Mouse (Mus musculus) liver, embryonic 11.5 days (tissue): ENCODE measurements around the gene Ccdc154. TPM values are rescaled to one million over a fixed set of nuclear protein-coding genes. Genes with fewer than 3 reads are reported as not detected.

Source experiments
- ATAC-seq: fragments of 200-750 bp; cut with Nextera tagmentation; replicated peaks from 2 replicates; pipeline ENCODE4 v1.8.0; 2017; ENCODE audit warnings: moderate number of reproducible peaks, mild to moderate bottlenecking, moderate TSS enrichment, moderate library complexity; ENCODE audit not compliant: low FRiP score
- DNase-seq: peaks from one replicate; pipeline ENCODE4 v3.0.0-alpha.2; 2017; ENCODE audit warnings: low spot score
- H3K27ac ChIP-seq: fragments of 300-500 bp; sonication (generic); 2 replicates; pipeline ENCODE4 v1.5.1; 2014; ENCODE audit warnings: mild to moderate bottlenecking, low read depth, low read length, control low read depth
- H3K27me3 ChIP-seq: fragments of 300-500 bp; sonication (generic); replicated peaks from 2 replicates; pipeline ENCODE4 v1.6.1; 2014; ENCODE audit warnings: low read length, mixed read lengths; ENCODE audit not compliant: control insufficient read depth, insufficient read depth
- H3K36me3 ChIP-seq: fragments of 300-500 bp; sonication (generic); 2 replicates; pipeline ENCODE4 v1.6.1; 2014; ENCODE audit warnings: mild to moderate bottlenecking, low read length, moderate library complexity, mixed read lengths; ENCODE audit not compliant: control insufficient read depth, insufficient read depth
- H3K4me1 ChIP-seq: fragments of 300-500 bp; sonication (generic); replicated peaks from 2 replicates; pipeline ENCODE4 v1.6.1; 2014; ENCODE audit warnings: low read length, mixed read lengths; ENCODE audit not compliant: control insufficient read depth, insufficient read depth
- H3K4me2 ChIP-seq: fragments of 300-500 bp; sonication (generic); 2 replicates; pipeline ENCODE4 v1.6.1; 2014; ENCODE audit warnings: mild to moderate bottlenecking, control low read depth, moderate library complexity
- H3K4me3 ChIP-seq: fragments of 300-500 bp; sonication (generic); 2 replicates; pipeline ENCODE4 v1.5.1; 2014; ENCODE audit warnings: low read depth, low read length, control low read depth
- H3K9ac ChIP-seq: fragments of 300-500 bp; sonication (generic); 2 replicates; pipeline ENCODE4 v1.6.1; 2014; ENCODE audit warnings: low read depth, low read length, control low read depth
- H3K9me3 ChIP-seq: fragments of 300-500 bp; sonication (generic); 2 replicates; pipeline ENCODE4 v1.6.1; 2016; ENCODE audit warnings: low read length, inconsistent platforms, mixed read lengths; ENCODE audit not compliant: control insufficient read depth
- WGBS: fragments of 180-500 bp; shearing (Covaris S2); extraction: QIAGEN DNeasy Blood & Tissue Kit; methylation state at CpG from one replicate; pipeline ENCODE4 v1.1.7; 2014; 5-methylcytosine and 5-hydroxymethylcytosine counted together
- polyA plus RNA-seq: library from polyadenylated mRNA; unstranded; fragments of >200 nt; fragmentation: Nextera tagmentation; extraction: Ambion mirVana; gene quantifications from 2 replicates; pipeline ENCODE4 v1.2.1, GENCODE M21; 2014

Ccdc154 gene
- polyA plus RNA-seq, 1 experiment from 2014 or later, result 0.11 TPM

DNA sequence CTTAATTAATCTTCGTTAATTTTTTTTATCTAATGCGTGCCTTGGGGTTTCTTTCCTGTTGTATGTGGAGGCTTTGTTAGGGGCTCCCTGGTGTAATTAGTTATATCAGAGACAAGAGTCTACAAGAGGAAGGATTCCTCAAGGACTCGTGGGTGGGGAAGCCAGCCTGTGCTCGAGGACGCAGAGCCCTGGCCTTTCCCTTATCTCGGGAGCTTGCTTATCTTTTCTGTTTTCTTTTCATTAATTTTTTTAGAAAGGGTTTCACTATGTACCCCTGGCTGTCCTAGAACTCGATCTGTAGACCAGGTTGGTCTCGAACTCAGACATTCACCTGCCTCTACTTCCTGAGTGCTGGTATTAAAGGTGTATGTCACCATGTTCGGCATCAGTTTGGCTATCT, 34.6 kb upstream of the Ccdc154 start:
- peak overlapping the region; percentile 43 for H3K9ac ChIP-seq
- peak overlapping the region; percentile 44 for H3K4me2 ChIP-seq
- H3K36me3 ChIP-seq, result no peaks in the 10 kb centered on the region
- peak overlapping the region; percentile 87 for H3K27ac ChIP-seq
- H3K9me3 ChIP-seq, result no peaks in the 10 kb centered on the region
- no peak overlapping the region for H3K4me3 ChIP-seq
- WGBS, result 41% methylated on average over 9 of the region's 9 CpGs
- no peak for DNase-seq
- peaks cover 16% of the 10 kb centered on the region for H3K4me1 ChIP-seq
- H3K27me3 ChIP-seq, result no peaks in the 10 kb centered on the region; the same call in 1 of the 2 replicates
- peak; percentile 13; the same call in 1 of the 2 replicates for ATAC-seq

DNA sequence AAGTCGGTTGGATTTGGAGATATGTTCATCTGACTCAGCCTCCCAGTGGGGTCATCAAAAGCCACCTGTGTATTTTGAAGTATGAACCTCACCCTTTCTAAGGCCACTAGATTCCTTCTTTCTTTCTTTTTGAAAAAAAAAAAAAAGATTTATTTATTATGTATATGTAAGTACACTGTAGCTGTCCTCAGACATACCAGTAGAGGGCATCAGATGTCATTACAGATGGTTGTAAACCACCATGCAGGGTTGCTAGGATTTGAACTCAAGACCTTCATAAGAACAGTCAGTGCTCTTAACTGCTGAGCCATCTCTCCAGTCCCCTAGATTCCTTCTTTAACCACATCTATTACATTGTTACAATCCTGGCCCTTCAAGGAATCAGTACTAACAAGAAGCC, 32.2 kb upstream of the Ccdc154 start:
- no peak overlapping the region for H3K4me3 ChIP-seq
- DNase-seq (no peak), ATAC-seq (no peak)
- H3K4me2 ChIP-seq, result no peak overlapping the region
- 89% methylated on average over 1 of the region's 1 CpGs for WGBS
- H3K9me3 ChIP-seq, result no peaks in the 10 kb centered on the region
- no peak overlapping the region for H3K27ac ChIP-seq
- no peaks in the 10 kb centered on the region; the same call in 1 of the 2 replicates for H3K27me3 ChIP-seq
- H3K9ac ChIP-seq, result no peak overlapping the region
- peaks cover 26% of the 10 kb centered on the region for H3K4me1 ChIP-seq
- no peaks in the 10 kb centered on the region for H3K36me3 ChIP-seq

GRCm38 (mm10) chr17:25133275-25133698, 29.0 kb upstream of the Ccdc154 start, which contains the start of gene Clcn7:
TSS of gene Clcn7 (plus strand) at chr17:25133391.
- peak within 1 kb of the TSS; percentile 83 for H3K4me3 ChIP-seq
- peak; percentile 87 for DNase-seq
- peak within 1 kb of the TSS; percentile 72 for H3K9ac ChIP-seq
- peak within 1 kb of the TSS; percentile 86 for H3K4me2 ChIP-seq
- H3K27me3 ChIP-seq, result no peaks in the 10 kb centered on the region
- no peaks in the 10 kb centered on the region for H3K9me3 ChIP-seq
- ATAC-seq, result peak; percentile 89
- under 1% methylated on average over 40 of the region's 40 CpGs for WGBS
- H3K36me3 ChIP-seq, result no peaks in the 10 kb centered on the region
- H3K4me1 ChIP-seq, result peaks cover 11% of the 10 kb centered on the region
- H3K27ac ChIP-seq, result no peak within 1 kb of the TSS

GRCm38 (mm10) chr17:25135622-25136021, 26.6 kb upstream of the Ccdc154 start:
- no peaks in the 10 kb centered on the region for H3K9me3 ChIP-seq
- H3K9ac ChIP-seq, result no peak overlapping the region; the same call in 1 of the 2 replicates
- ATAC-seq (no peak), DNase-seq (no peak)
- H3K36me3 ChIP-seq, result no peaks in the 10 kb centered on the region
- no peak overlapping the region for H3K4me3 ChIP-seq
- no peak overlapping the region for H3K27ac ChIP-seq
- WGBS, result 87% methylated on average over 6 of the region's 6 CpGs
- H3K27me3 ChIP-seq, result no peaks in the 10 kb centered on the region
- H3K4me2 ChIP-seq, result no peak overlapping the region; the same call in 1 of the 2 replicates
- H3K4me1 ChIP-seq, result peaks cover 11% of the 10 kb centered on the region

DNA sequence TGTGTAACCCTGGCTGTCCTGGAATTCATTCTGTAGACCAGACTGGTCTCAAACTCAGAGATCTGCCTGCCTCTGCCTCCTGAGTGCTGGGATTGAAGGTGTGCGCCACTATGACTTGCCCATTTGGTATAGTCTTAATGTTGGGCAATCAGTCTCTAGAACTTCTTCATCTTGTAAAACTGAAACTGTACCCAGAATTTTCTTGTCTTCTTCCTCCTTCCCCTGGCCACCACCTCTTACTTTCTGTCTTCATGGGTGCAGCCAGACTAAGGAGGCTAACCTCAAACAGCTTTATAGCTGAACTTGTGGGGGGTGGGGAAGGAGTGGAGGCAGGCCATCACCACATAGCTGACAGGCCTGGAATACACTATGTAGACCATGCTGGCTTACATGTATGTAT, 23.5 kb upstream of the Ccdc154 start:
- Histone ChIP-seq H3K4me2 (no peak overlapping the region), H3K4me3 (no peak overlapping the region), H3K27ac (no peak overlapping the region), H3K9me3 (no peaks in the 10 kb centered on the region), H3K4me1 (peaks cover 8% of the 10 kb centered on the region), H3K36me3 (no peaks in the 10 kb centered on the region), H3K27me3 (no peaks in the 10 kb centered on the region), H3K9ac (no peak overlapping the region)
- ATAC-seq (no peak), DNase-seq (no peak)
- WGBS, result 97% methylated on average over 1 of the region's 1 CpGs

DNA sequence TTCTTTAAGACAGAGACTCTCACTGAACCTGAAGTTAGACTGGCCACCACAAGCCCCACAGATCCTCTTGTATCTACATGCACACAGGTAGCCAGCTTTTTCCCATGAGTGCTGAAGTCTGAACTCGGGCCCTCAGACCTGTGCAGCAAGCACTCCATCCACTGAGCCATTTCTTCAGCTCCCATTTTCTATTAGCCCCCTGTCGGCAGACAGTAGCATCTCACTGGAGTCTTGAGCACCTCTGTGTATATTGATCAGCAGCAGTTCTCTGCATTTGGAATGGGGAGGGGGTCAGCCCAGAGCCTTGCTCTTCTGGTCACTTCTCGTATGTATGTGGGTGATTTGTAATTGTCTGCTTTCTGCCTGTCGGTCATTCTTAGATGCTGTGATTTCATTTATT, 22.3 kb upstream of the Ccdc154 start:
- Histone ChIP-seq H3K9ac (no peak overlapping the region), H3K4me3 (no peak overlapping the region), H3K27me3 (no peaks in the 10 kb centered on the region), H3K4me2 (no peak overlapping the region), H3K27ac (no peak overlapping the region), H3K9me3 (no peaks in the 10 kb centered on the region), H3K4me1 (no peaks in the 10 kb centered on the region; the same call in 1 of the 2 replicates), H3K36me3 (peaks cover 3% of the 10 kb centered on the region; the same call in 1 of the 2 replicates)
- 68% methylated on average over 4 of the region's 4 CpGs for WGBS
- no peak for ATAC-seq
- DNase-seq, result no peak

DNA sequence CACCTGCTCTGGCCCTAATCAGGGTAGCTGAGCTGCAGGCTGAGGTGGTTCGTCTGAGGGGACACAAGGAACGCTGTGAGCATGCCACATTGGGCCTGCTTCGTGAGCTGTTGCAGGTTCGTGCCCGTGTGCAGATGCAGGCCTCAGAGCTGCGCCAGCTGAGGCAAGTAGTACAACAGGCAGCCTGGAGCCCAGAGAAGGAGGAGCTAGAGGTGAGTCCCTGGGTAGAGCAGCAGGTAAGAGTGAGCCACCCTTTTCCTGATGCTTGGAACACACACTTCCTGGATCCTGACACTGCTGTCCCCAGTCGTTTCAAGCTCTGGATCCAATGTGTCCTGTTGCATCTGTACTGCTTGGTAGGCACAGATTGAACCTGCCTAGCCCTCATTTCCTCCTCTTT, 1.1 kb downstream of the Ccdc154 start:
- DNase-seq (no peak), ATAC-seq (no peak)
- Histone ChIP-seq H3K36me3 (peaks cover 15% of the 10 kb centered on the region), H3K27ac (no peak overlapping the region), H3K27me3 (no peaks in the 10 kb centered on the region; the same call in 1 of the 2 replicates), H3K9me3 (no peaks in the 10 kb centered on the region), H3K4me2 (no peak overlapping the region), H3K4me1 (no peaks in the 10 kb centered on the region), H3K9ac (no peak overlapping the region), H3K4me3 (no peak overlapping the region)
- WGBS, result 79% methylated on average over 7 of the region's 7 CpGs

GRCm38 (mm10) chr17:25164770-25165169, 2.5 kb downstream of the Ccdc154 start:
- 80% methylated on average over 3 of the region's 3 CpGs for WGBS
- DNase-seq (no peak), ATAC-seq (no peak)
- Histone ChIP-seq H3K27me3 (no peaks in the 10 kb centered on the region; the same call in 1 of the 2 replicates), H3K27ac (no peak overlapping the region), H3K9me3 (no peaks in the 10 kb centered on the region), H3K4me1 (no peaks in the 10 kb centered on the region), H3K4me2 (no peak overlapping the region), H3K4me3 (no peak overlapping the region), H3K36me3 (peaks cover 9% of the 10 kb centered on the region), H3K9ac (no peak overlapping the region)

- ATAC-seq, result no peak
- no peaks in the 10 kb centered on the region for H3K36me3 ChIP-seq
- DNase-seq, result no peak
- no peak overlapping the region for H3K9ac ChIP-seq
- no peaks in the 10 kb centered on the region for H3K4me1 ChIP-seq
- H3K4me2 ChIP-seq, result no peak overlapping the region
- no peak overlapping the region for H3K27ac ChIP-seq
- no peak overlapping the region for H3K4me3 ChIP-seq
- 55% methylated on average over 6 of the region's 6 CpGs for WGBS
- no peaks in the 10 kb centered on the region; the same call in 1 of the 2 replicates for H3K27me3 ChIP-seq
- H3K9me3 ChIP-seq, result no peaks in the 10 kb centered on the region
Observed at GRCm38 (mm10) chr17:25165970-25166671, 3.9 kb downstream of the Ccdc154 start.
